Mouse (Mus musculus) large intestine, adult 2 months (tissue): ENCODE data around the gene Scgb2b3. TPM values are rescaled to one million over a fixed set of nuclear protein-coding genes. Genes with fewer than 3 reads are reported as not detected.

ENCODE experiments used
- DNase-seq: peaks from one replicate; pipeline ENCODE4 v3.0.0-alpha.2; 2012; ENCODE audit warnings: low read depth, low spot score
- WGBS: fragments of 180-500 bp; shearing (Covaris S2); methylation state at CpG from one replicate; pipeline ENCODE4 v1.1.7; 2018; 5-methylcytosine and 5-hydroxymethylcytosine counted together
- polyA plus RNA-seq: library from polyadenylated mRNA; depleted of rRNA; stranded (reverse); fragments of >200 nt; gene quantifications from 2 replicates; pipeline ENCODE4 v1.2.3, GENCODE M21; 2012; rRNA removed

Gene Scgb2b3
- not detected in 2 replicates for polyA plus RNA-seq

GRCm38 (mm10) chr7:31362022-31362560, at the start of gene Scgb2b3:
TSS of gene Scgb2b3 (minus strand) at chr7:31362072.
- 61% methylated on average over 4 of the region's 4 CpGs for WGBS
- DNase-seq: no peak

GRCm38 (mm10) chr7:31375292-31375691, 13.4 kb upstream of the Scgb2b3 start, which contains the start of gene Scgb1b3:
TSS of gene Scgb1b3 (plus strand) at chr7:31375592.
- no peak for DNase-seq
- 72% methylated on average over 3 of the region's 3 CpGs for WGBS

Other genes with a start within 250 kb of the Scgb2b3 start
- gene Hpn, start 246.8 kb downstream of the Scgb2b3 start, polyA plus RNA-seq: 3.8 and 4.1 TPM in 2 replicates
- 14.0 and 15.5 TPM in 2 replicates for gene Scn1b, start 235.1 kb downstream of the Scgb2b3 start, polyA plus RNA-seq
- gene Gramd1a, start 206.2 kb downstream of the Scgb2b3 start, polyA plus RNA-seq: 45.0 and 47.4 TPM in 2 replicates
- not detected in 2 replicates for gene Scgb2b2, start 71.6 kb downstream of the Scgb2b3 start, polyA plus RNA-seq
- gene Scgb1b2, start 70.3 kb downstream of the Scgb2b3 start, polyA plus RNA-seq: not detected in 2 replicates
- gene Scgb1b3, start 13.5 kb upstream of the Scgb2b3 start, polyA plus RNA-seq: not detected in 2 replicates